Mouse (Mus musculus) midbrain, embryonic 12.5 days (tissue): Measurements from ENCODE around the gene Casp7. TPM values are rescaled to one million over a fixed set of nuclear protein-coding genes. Genes with fewer than 3 reads are reported as not detected.

Source experiments
- ATAC-seq: fragments of 200-750 bp; cut with Nextera tagmentation; 2 replicates; pipeline ENCODE4 v1.8.0; 2017; ENCODE audit warnings: low read depth, moderate TSS enrichment, moderate library complexity; ENCODE audit not compliant: low FRiP score
- H3K27ac ChIP-seq: fragments of 300-500 bp; sonication (generic); replicated peaks from 2 replicates; pipeline ENCODE4 v1.5.1; 2016; ENCODE audit warnings: mild to moderate bottlenecking
- H3K27me3 ChIP-seq: fragments of 300-500 bp; sonication (generic); 2 replicates; pipeline ENCODE4 v1.6.1; 2016; ENCODE audit warnings: mild to moderate bottlenecking
- H3K36me3 ChIP-seq: fragments of 300-500 bp; sonication (generic); 2 replicates; pipeline ENCODE4 v1.6.1; 2016
- H3K4me1 ChIP-seq: fragments of 300-500 bp; sonication (generic); 2 replicates; pipeline ENCODE4 v1.6.1; 2016
- H3K4me2 ChIP-seq: fragments of 300-500 bp; sonication (generic); replicated peaks from 2 replicates; pipeline ENCODE4 v1.6.1; 2016; ENCODE audit warnings: mild to moderate bottlenecking, moderate library complexity
- H3K4me3 ChIP-seq: fragments of 300-500 bp; sonication (generic); 2 replicates; pipeline ENCODE4 v1.5.1; 2016; ENCODE audit warnings: mild to moderate bottlenecking
- H3K9ac ChIP-seq: fragments of 300-500 bp; sonication (generic); replicated peaks from 2 replicates; pipeline ENCODE4 v1.6.1; 2016; ENCODE audit warnings: mild to moderate bottlenecking, moderate library complexity
- H3K9me3 ChIP-seq: fragments of 300-500 bp; sonication (generic); 2 replicates; pipeline ENCODE4 v1.6.1; 2016; ENCODE audit warnings: mild to moderate bottlenecking
- WGBS: fragments of 180-500 bp; shearing (Covaris S2); methylation state at CpG from one replicate; pipeline ENCODE4 v1.1.7; 2016; 5-methylcytosine and 5-hydroxymethylcytosine counted together
- polyA plus RNA-seq: library from polyadenylated mRNA; unstranded; fragments of >200 nt; fragmentation: Nextera tagmentation; extraction: Ambion mirVana; gene quantifications from 2 replicates; pipeline ENCODE4 v1.2.1, GENCODE M21; 2016

Gene Casp7
- polyA plus RNA-seq, 1 experiment from 2014 or later, result 15.8 TPM

- 85% methylated on average over 4 of the region's 4 CpGs for WGBS
- Histone ChIP-seq H3K27me3 (no peaks in the 10 kb centered on the region), H3K27ac (no peak overlapping the region), H3K36me3 (no peaks in the 10 kb centered on the region), H3K4me3 (no peak overlapping the region), H3K9ac (no peak overlapping the region), H3K9me3 (no peaks in the 10 kb centered on the region), H3K4me2 (no peak overlapping the region), H3K4me1 (no peaks in the 10 kb centered on the region)
- ATAC-seq, result no peak
These were observed 9.1 kb upstream of the Casp7 start for GRCm38 (mm10) chr19:56387726-56388302.

DNA sequence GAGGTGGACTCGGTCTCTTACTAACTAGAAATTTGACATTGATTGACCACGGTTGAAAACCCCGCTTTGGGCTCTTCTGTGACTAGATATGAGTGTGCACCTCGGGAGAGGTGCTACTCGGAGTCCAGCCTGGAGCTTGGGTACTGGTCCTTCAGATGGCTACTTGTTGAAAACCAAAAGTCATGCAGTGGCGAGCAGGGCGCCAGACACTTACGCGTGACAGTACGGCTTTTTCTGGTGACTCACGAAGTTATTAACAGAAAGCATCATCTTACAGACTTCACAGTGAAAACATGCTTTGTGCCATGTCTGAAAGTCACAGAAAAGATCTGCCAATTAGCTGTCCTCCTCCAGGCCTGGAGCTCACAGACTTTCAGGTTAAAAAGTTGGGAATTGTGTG is 7.8 kb upstream of the Casp7 start:
- 93% methylated on average over 11 of the region's 11 CpGs for WGBS
- H3K9ac ChIP-seq, result no peak overlapping the region
- no peaks in the 10 kb centered on the region for H3K4me1 ChIP-seq
- no peaks in the 10 kb centered on the region for H3K36me3 ChIP-seq
- no peak overlapping the region for H3K4me2 ChIP-seq
- 0 out of 2 replicates have a peak, but pooled peaks cover 4% of the 10 kb centered on the region for H3K27me3 ChIP-seq
- no peak for ATAC-seq
- no peaks in the 10 kb centered on the region for H3K9me3 ChIP-seq
- H3K27ac ChIP-seq, result no peak overlapping the region
- H3K4me3 ChIP-seq, result no peak overlapping the region

DNA sequence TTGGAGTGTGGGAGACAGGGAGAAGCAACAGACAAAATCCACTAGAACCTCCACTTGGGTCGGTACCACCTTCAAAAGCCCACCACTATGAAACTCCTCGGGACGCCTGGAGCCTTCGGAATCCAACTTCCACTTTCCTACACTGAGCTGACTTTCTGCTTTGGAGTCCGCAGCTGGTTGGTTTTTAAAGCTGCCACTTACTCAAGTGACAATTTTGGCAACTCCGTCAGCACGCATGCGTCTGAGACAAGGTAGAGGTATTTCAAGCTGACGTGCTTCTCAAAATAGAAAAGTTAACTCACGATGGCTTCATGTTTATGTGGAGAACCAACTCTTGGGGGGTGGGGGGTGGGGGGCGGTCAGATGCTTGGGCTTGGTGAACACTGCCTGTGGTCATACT is 7.0 kb upstream of the Casp7 start, which contains the start of gene Nrap:
Nrap (minus strand) TSS at position 159 of the 400 bp plus-strand sequence.
- no peak for ATAC-seq
- 90% methylated on average over 11 of the region's 11 CpGs for WGBS
- no peak within 1 kb of the TSS for H3K27ac ChIP-seq
- H3K9ac ChIP-seq, result no peak within 1 kb of the TSS
- no peaks in the 10 kb centered on the region for H3K36me3 ChIP-seq
- no peaks in the 10 kb centered on the region for H3K4me1 ChIP-seq
- no peaks in the 10 kb centered on the region for H3K9me3 ChIP-seq
- H3K4me2 ChIP-seq, result no peak within 1 kb of the TSS
- no peak within 1 kb of the TSS for H3K4me3 ChIP-seq
- peaks cover 8% of the 10 kb centered on the region; the same call in 1 of the 2 replicates for H3K27me3 ChIP-seq

- Histone ChIP-seq H3K9me3 (no peaks in the 10 kb centered on the region), H3K4me1 (peaks cover 2% of the 10 kb centered on the region; the same call in 1 of the 2 replicates), H3K27ac (no peak overlapping the region), H3K36me3 (no peaks in the 10 kb centered on the region), H3K9ac (no peak overlapping the region), H3K4me3 (no peak overlapping the region), H3K4me2 (no peak overlapping the region), H3K27me3 (peaks cover 24% of the 10 kb centered on the region)
- WGBS, result 82% methylated on average over 6 of the region's 6 CpGs
- ATAC-seq, result no peak
These were observed 5.5 kb upstream of the Casp7 start for GRCm38 (mm10) chr19:56391307-56392046.

- Histone ChIP-seq H3K27ac (no peak overlapping the region), H3K9me3 (no peaks in the 10 kb centered on the region), H3K4me2 (no peak overlapping the region), H3K4me3 (no peak overlapping the region), H3K9ac (no peak overlapping the region), H3K27me3 (peaks cover 35% of the 10 kb centered on the region), H3K36me3 (no peaks in the 10 kb centered on the region), H3K4me1 (peaks cover 16% of the 10 kb centered on the region; the same call in 1 of the 2 replicates)
- ATAC-seq, result no peak
- WGBS, result 86% methylated on average over 9 of the region's 9 CpGs
These were observed 3.5 kb upstream of the Casp7 start for GRCm38 (mm10) chr19:56393311-56393866.

DNA sequence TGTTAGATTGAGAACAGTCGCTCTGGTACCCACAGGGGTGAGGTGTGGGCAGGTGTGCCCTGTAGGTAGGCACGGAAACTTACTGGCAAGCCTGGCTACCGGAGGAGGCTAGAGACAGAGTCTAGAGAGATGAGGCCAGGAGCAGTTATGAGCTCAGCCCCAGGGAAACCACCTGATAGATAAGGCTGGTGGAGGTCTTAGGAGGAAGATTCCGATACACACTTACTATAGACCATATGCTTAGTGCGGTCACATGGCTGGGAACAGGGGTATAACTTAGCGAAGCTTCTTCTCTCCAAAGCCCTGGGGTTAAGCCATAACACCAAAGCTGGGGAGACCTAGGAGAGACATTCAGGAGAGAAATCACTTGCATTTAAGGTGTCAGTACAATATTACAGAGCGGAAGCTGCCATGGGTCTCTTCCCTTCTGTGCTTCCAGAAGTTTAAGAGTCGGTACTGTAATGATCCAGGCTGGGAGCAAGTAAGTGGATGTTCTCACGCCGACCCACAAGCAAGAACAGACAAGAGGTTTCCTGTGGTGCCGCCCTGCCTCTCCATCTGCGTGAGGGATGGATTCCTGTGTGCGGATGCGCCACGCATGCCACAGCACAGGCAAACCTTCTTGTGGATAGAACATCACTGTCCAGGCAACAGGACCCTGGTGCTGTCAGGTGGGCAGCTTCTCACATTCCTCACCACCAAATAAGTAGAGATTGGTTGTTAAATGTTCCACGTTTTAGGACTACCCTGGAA is 1.6 kb upstream of the Casp7 start:
- peaks cover 35% of the 10 kb centered on the region for H3K27me3 ChIP-seq

GRCm38 (mm10) chr19:56396227-56396626 is 702 bp upstream of the Casp7 start:
- Histone ChIP-seq H3K36me3 (no peaks in the 10 kb centered on the region), H3K4me1 (peaks cover 16% of the 10 kb centered on the region; the same call in 1 of the 2 replicates), H3K4me2 (peak overlapping the region; percentile 97), H3K4me3 (peak overlapping the region; percentile 65), H3K9me3 (no peaks in the 10 kb centered on the region), H3K9ac (no peak overlapping the region), H3K27ac (no peak overlapping the region), H3K27me3 (peaks cover 35% of the 10 kb centered on the region)
- ATAC-seq, result no peak
- WGBS, result 45% methylated on average over 12 of the region's 12 CpGs

More for the DNA sequence above, 1.6 kb upstream of the Casp7 start:
- Histone ChIP-seq H3K36me3 (no peaks in the 10 kb centered on the region), H3K9me3 (no peaks in the 10 kb centered on the region), H3K27ac (no peak overlapping the region), H3K4me2 (no peak overlapping the region), H3K9ac (no peak overlapping the region), H3K4me1 (peaks cover 16% of the 10 kb centered on the region; the same call in 1 of the 2 replicates), H3K4me3 (no peak overlapping the region)
- no peak for ATAC-seq
- WGBS, result 90% methylated on average over 16 of the region's 16 CpGs

GRCm38 (mm10) chr19:56397663-56398527 is 966 bp downstream of the Casp7 start:
- ATAC-seq, result no peak
- Histone ChIP-seq H3K4me1 (peaks cover 16% of the 10 kb centered on the region; the same call in 1 of the 2 replicates), H3K27me3 (peaks cover 35% of the 10 kb centered on the region), H3K4me2 (peak overlapping the region; percentile 97), H3K9ac (peak overlapping the region; percentile 66), H3K4me3 (peak overlapping the region; percentile 65), H3K9me3 (no peaks in the 10 kb centered on the region), H3K27ac (peak overlapping the region; percentile 39; the same call in 1 of the 2 replicates), H3K36me3 (no peaks in the 10 kb centered on the region)
- whole genome bisulfite sequencing, result 71% methylated on average over 11 of the region's 11 CpGs

GRCm38 (mm10) chr19:56398528-56398795 is 1.5 kb downstream of the Casp7 start:
- Histone ChIP-seq H3K4me1 (peaks cover 16% of the 10 kb centered on the region; the same call in 1 of the 2 replicates), H3K27me3 (peaks cover 35% of the 10 kb centered on the region), H3K9me3 (no peaks in the 10 kb centered on the region), H3K4me2 (no peak overlapping the region), H3K36me3 (no peaks in the 10 kb centered on the region), H3K9ac (no peak overlapping the region), H3K4me3 (no peak overlapping the region), H3K27ac (no peak overlapping the region)
- ATAC-seq, result no peak

GRCm38 (mm10) chr19:56400200-56400599 is 3.3 kb downstream of the Casp7 start:
- Histone ChIP-seq H3K36me3 (no peaks in the 10 kb centered on the region), H3K9me3 (no peaks in the 10 kb centered on the region), H3K4me3 (no peak overlapping the region), H3K4me2 (no peak overlapping the region), H3K9ac (no peak overlapping the region), H3K27me3 (peaks cover 23% of the 10 kb centered on the region), H3K4me1 (peaks cover 16% of the 10 kb centered on the region; the same call in 1 of the 2 replicates), H3K27ac (no peak overlapping the region)
- no peak for ATAC-seq
- 50% methylated on average over 14 of the region's 14 CpGs for WGBS

GRCm38 (mm10) chr19:56401864-56402263 is 4.9 kb downstream of the Casp7 start:
- no peak for ATAC-seq
- 81% methylated on average over 6 of the region's 6 CpGs for WGBS

More at GRCm38 (mm10) chr19:56401864-56402263, 4.9 kb downstream of the Casp7 start:
- peaks cover 10% of the 10 kb centered on the region for H3K27me3 ChIP-seq
- H3K27ac ChIP-seq, result no peak overlapping the region
- no peaks in the 10 kb centered on the region for H3K9me3 ChIP-seq
- no peak overlapping the region for H3K4me2 ChIP-seq
- no peak overlapping the region for H3K9ac ChIP-seq
- peaks cover 9% of the 10 kb centered on the region; the same call in 1 of the 2 replicates for H3K4me1 ChIP-seq
- H3K4me3 ChIP-seq, result no peak overlapping the region
- no peaks in the 10 kb centered on the region for H3K36me3 ChIP-seq
